Mouse (Mus musculus) limb, embryonic 15.5 days (tissue): ENCODE measurements at regions not wholly inside any gene's neighbourhood (a gene's known extent, or its start where the extent isn't known, plus 50 kb on each side); places are given as distances from the start of the nearest gene placed in this dataset.

Experiments
- ATAC-seq: fragments of 200-750 bp; cut with Nextera tagmentation; 2 replicates; pipeline ENCODE4 v1.8.0; 2017; ENCODE audit warnings: low read depth, moderate TSS enrichment; ENCODE audit not compliant: insufficient number of reproducible peaks, low FRiP score, low TSS enrichment
- H3K27ac ChIP-seq: fragments of 300-500 bp; sonication (generic); 2 replicates; pipeline ENCODE4 v1.5.1; 2015; ENCODE audit warnings: moderate library complexity, mild to moderate bottlenecking, inconsistent platforms
- H3K27me3 ChIP-seq: fragments of 300-500 bp; sonication (generic); 2 replicates; pipeline ENCODE4 v1.6.1; 2015; ENCODE audit warnings: inconsistent platforms
- H3K36me3 ChIP-seq: fragments of 300-500 bp; sonication (generic); 2 replicates; pipeline ENCODE4 v1.6.1; 2015; ENCODE audit warnings: inconsistent platforms
- H3K4me1 ChIP-seq: fragments of 300-500 bp; sonication (generic); 2 replicates; pipeline ENCODE4 v1.6.1; 2015; ENCODE audit warnings: inconsistent platforms
- H3K4me2 ChIP-seq: fragments of 300-500 bp; sonication (generic); 2 replicates; pipeline ENCODE4 v1.6.1; 2015; ENCODE audit warnings: mild to moderate bottlenecking, inconsistent platforms
- H3K4me3 ChIP-seq: fragments of 300-500 bp; sonication (generic); 2 replicates; pipeline ENCODE4 v1.5.1; 2015; ENCODE audit warnings: mild to moderate bottlenecking, inconsistent platforms
- H3K9ac ChIP-seq: fragments of 300-500 bp; sonication (generic); 2 replicates; pipeline ENCODE4 v1.6.1; 2015; ENCODE audit warnings: inconsistent platforms
- H3K9me3 ChIP-seq: fragments of 300-500 bp; sonication (generic); 2 replicates; pipeline ENCODE4 v1.6.1; 2016; ENCODE audit warnings: inconsistent platforms
- WGBS: fragments of 180-500 bp; shearing (Covaris S2); methylation state at CpG from one replicate; pipeline ENCODE4 v1.1.7; 2015; 5-methylcytosine and 5-hydroxymethylcytosine counted together

DNA sequence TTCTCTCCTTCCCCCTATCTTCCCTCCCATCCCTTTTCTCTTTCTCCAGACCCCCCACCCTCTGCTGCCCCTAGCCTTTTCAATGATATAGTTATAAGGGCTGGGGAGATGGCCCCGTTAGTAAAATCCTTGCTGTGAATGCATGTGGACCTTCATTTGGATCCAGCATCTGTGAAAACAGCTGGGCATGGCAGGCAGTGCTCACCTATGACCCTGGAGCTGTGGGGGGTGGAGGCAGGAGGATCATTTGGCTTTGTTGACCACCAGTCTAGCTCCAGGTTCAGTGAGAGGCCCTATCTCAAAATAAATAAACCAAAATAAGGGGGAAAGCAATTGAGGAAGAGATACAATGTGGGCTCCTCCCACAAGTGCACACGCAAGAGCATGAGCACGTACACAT lies 105.3 kb upstream of the S1pr3 start:
- Histone ChIP-seq H3K27ac (no peak overlapping the region), H3K27me3 (no peaks in the 10 kb centered on the region), H3K9ac (no peak overlapping the region), H3K36me3 (no peaks in the 10 kb centered on the region), H3K4me1 (no peaks in the 10 kb centered on the region), H3K9me3 (no peaks in the 10 kb centered on the region), H3K4me2 (no peak overlapping the region), H3K4me3 (no peak overlapping the region)
- 64% methylated on average over 3 of the region's 3 CpGs for WGBS
- ATAC-seq = no peak

- H3K4me1 ChIP-seq = no peaks in the 10 kb centered on the region
- no peaks in the 10 kb centered on the region for H3K36me3 ChIP-seq
- H3K27me3 ChIP-seq = no peaks in the 10 kb centered on the region
- H3K9ac ChIP-seq = no peak overlapping the region
- no peak overlapping the region for H3K4me2 ChIP-seq
- no peak for ATAC-seq
- no peaks in the 10 kb centered on the region for H3K9me3 ChIP-seq
- no peak overlapping the region for H3K27ac ChIP-seq
- H3K4me3 ChIP-seq = no peak overlapping the region
- WGBS = 50% methylated on average over 4 of the region's 4 CpGs
Observed at GRCm38 (mm10) chr13:51304631-51305030, 103.8 kb upstream of the S1pr3 start.

DNA sequence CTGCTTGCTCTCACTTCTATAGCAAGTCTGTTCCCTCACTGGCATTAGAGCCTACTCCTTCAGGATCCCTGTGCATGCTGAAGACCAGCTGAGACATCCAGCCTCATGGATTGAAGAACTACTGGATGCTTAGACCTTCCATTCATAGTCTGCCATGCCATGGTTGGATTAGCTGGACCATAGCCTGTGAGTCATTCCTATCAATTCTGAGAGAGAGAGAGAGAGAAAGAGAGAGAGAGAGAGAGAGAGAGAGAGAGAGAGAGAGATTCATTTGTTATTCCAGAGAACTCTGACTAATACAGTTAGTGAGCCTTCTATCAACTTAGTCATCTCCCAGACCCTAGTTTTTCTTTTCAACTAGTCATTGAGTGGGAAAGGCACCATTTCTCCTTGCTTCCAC lies 99.0 kb upstream of the S1pr3 start:
- H3K27ac ChIP-seq = no peak overlapping the region
- no peak overlapping the region for H3K4me3 ChIP-seq
- H3K9me3 ChIP-seq = no peaks in the 10 kb centered on the region
- H3K4me1 ChIP-seq = peaks cover 25% of the 10 kb centered on the region
- no peak overlapping the region for H3K4me2 ChIP-seq
- H3K36me3 ChIP-seq = no peaks in the 10 kb centered on the region
- no peak for ATAC-seq
- no peaks in the 10 kb centered on the region for H3K27me3 ChIP-seq
- no peak overlapping the region for H3K9ac ChIP-seq

DNA sequence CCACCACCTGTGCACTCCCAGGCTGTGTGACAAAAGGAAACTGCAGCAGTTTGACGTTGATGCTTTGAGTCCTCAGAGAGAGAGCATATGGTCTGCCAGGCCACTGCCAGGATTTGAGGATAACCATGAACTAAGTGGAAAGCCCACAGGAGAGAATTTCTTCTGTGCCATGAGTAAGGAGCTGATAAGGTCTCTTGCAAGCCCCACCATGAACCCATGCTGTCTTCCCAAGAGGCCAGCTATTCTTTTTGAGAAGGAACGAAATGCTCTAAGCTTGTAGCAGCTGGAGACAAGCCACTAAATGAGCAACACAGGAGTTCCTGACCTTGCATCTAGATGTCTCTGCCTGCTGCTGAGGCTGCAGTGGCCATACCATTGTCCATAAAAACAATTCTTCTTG lies 98.4 kb upstream of the S1pr3 start:
- peaks cover 31% of the 10 kb centered on the region for H3K4me1 ChIP-seq
- H3K4me3 ChIP-seq = no peak overlapping the region
- no peaks in the 10 kb centered on the region for H3K36me3 ChIP-seq
- no peaks in the 10 kb centered on the region for H3K27me3 ChIP-seq
- no peak overlapping the region for H3K4me2 ChIP-seq
- H3K27ac ChIP-seq = no peak overlapping the region
- no peak overlapping the region for H3K9ac ChIP-seq
- 62% methylated on average over 2 of the region's 2 CpGs for WGBS
- no peak for ATAC-seq
- H3K9me3 ChIP-seq = no peaks in the 10 kb centered on the region

- no peaks in the 10 kb centered on the region for H3K36me3 ChIP-seq
- no peak overlapping the region for H3K9ac ChIP-seq
- H3K4me3 ChIP-seq = no peak overlapping the region
- no peak overlapping the region for H3K27ac ChIP-seq
- no peaks in the 10 kb centered on the region for H3K9me3 ChIP-seq
- no peak for ATAC-seq
- 51% methylated on average over 8 of the region's 8 CpGs for WGBS
- H3K4me2 ChIP-seq = no peak overlapping the region
- H3K4me1 ChIP-seq = peaks cover 42% of the 10 kb centered on the region
- H3K27me3 ChIP-seq = no peaks in the 10 kb centered on the region
Observed at GRCm38 (mm10) chr13:51311679-51312255, 96.7 kb upstream of the S1pr3 start.

DNA sequence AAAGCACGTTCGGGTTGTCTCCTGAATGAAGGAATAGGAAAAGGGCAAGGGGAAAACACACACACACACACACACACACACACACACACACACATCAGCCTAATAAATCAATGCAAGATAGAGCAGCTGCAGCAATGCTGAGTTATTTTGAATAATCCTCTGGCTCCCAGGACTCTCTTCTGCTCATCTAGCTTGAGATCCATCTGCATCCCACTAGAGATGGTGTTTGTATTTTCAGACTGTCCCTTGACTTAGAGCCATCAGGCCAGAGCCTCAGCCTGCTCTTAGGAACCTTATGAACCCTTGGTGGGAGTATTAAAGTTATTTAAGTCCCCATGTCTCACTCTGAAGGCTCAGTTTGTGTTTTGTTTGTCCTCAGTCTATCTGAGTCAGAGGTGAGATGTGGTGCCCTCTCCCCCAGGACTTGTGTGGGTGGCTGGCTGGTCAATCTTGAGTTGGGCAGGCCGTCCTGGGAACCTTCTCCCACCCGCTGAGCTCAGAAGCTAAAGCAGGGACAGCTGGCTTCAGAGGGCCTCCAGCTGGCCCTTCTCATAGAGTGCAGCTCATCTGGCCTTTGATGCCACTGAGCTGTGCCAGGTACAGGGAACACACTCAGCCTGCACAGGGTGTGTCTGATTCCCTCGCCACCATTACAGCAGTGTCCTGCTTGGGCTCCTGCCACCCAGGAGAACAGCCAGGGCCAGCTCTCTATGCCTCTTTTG lies 95.1 kb upstream of the S1pr3 start:
- Histone ChIP-seq H3K36me3 (no peaks in the 10 kb centered on the region), H3K27me3 (no peaks in the 10 kb centered on the region), H3K27ac (peak overlapping the region; percentile 85), H3K4me1 (peaks cover 42% of the 10 kb centered on the region), H3K9me3 (no peaks in the 10 kb centered on the region), H3K4me2 (no peak overlapping the region), H3K4me3 (no peak overlapping the region), H3K9ac (no peak overlapping the region)
- ATAC-seq = no peak
- WGBS = 49% methylated on average over 5 of the region's 5 CpGs

- peak; percentile 81 for ATAC-seq
- H3K36me3 ChIP-seq = no peaks in the 10 kb centered on the region
- H3K9ac ChIP-seq = no peak overlapping the region
- WGBS = 4% methylated on average over 5 of the region's 5 CpGs
- no peak overlapping the region for H3K4me3 ChIP-seq
- no peak overlapping the region for H3K4me2 ChIP-seq
- peak overlapping the region; percentile 85 for H3K27ac ChIP-seq
- no peaks in the 10 kb centered on the region for H3K27me3 ChIP-seq
- H3K4me1 ChIP-seq = peaks cover 42% of the 10 kb centered on the region
- H3K9me3 ChIP-seq = no peaks in the 10 kb centered on the region
Observed at GRCm38 (mm10) chr13:51314541-51314977, 93.9 kb upstream of the S1pr3 start.

GRCm38 (mm10) chr13:51315008-51315778 lies 93.2 kb upstream of the S1pr3 start:
- peaks cover 47% of the 10 kb centered on the region for H3K4me1 ChIP-seq
- H3K9me3 ChIP-seq = no peaks in the 10 kb centered on the region
- H3K9ac ChIP-seq = no peak overlapping the region
- no peak overlapping the region for H3K4me2 ChIP-seq
- ATAC-seq = no peak
- WGBS = 39% methylated on average over 10 of the region's 10 CpGs
- no peak overlapping the region for H3K4me3 ChIP-seq
- H3K27me3 ChIP-seq = no peaks in the 10 kb centered on the region
- no peaks in the 10 kb centered on the region for H3K36me3 ChIP-seq
- peak overlapping the region; percentile 85 for H3K27ac ChIP-seq

DNA sequence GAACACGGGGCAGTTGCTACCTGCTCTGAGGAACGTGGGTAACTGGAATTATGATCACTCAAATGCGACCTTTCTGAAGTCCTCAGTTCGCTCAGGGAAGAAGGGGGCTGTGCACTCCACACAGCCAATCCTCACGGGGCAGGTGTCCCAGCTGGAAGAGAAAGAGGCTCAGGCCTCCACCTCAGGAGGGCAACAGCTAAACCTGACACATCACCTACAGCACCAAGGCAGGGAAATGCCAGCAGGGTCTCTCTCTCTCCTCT lies 92.7 kb upstream of the S1pr3 start:
- Histone ChIP-seq H3K36me3 (no peaks in the 10 kb centered on the region), H3K9me3 (no peaks in the 10 kb centered on the region), H3K4me2 (no peak overlapping the region), H3K27me3 (no peaks in the 10 kb centered on the region), H3K4me3 (no peak overlapping the region), H3K9ac (no peak overlapping the region), H3K27ac (peak overlapping the region; percentile 85), H3K4me1 (peaks cover 47% of the 10 kb centered on the region)
- 55% methylated on average over 5 of the region's 5 CpGs for WGBS
- no peak for ATAC-seq

DNA sequence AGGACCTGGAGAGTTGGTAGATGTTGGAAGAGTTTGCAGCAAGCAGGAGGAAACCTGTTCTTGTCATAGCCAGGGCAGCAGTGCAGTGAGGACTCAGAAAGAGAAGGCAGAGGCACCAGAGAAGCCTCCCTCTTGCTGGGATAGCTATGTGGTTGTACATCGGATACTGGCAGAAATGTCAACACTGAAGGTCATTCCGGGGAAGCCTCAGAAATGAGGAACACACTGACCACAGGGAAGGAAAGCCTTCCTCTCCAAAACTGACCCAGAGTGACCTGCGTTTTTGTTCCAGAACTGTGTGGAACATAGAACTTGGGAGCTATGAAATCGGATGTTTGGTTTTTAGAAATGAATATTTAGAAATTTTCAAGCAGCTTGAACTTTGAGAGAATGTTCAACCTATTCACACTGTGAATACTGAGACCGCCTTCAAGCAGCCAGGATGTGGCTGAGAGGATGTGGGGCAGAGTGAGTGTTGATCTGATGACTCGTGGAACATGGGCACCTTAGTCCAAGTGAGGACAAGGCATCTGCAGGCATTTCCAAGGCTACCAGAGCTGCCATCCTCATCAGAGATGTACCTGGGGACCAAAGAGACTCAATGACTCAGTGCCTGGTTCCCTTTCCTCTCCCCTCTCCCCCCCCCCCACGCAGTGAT lies 85.3 kb upstream of the S1pr3 start:
- no peak overlapping the region for H3K9ac ChIP-seq
- peaks cover 16% of the 10 kb centered on the region for H3K4me1 ChIP-seq
- no peaks in the 10 kb centered on the region for H3K9me3 ChIP-seq
- no peaks in the 10 kb centered on the region for H3K36me3 ChIP-seq
- H3K4me3 ChIP-seq = no peak overlapping the region
- H3K4me2 ChIP-seq = no peak overlapping the region
- H3K27me3 ChIP-seq = no peaks in the 10 kb centered on the region
- 86% methylated on average over 7 of the region's 7 CpGs for WGBS
- no peak overlapping the region for H3K27ac ChIP-seq
- no peak for ATAC-seq

- no peaks in the 10 kb centered on the region for H3K36me3 ChIP-seq
- H3K27me3 ChIP-seq = no peaks in the 10 kb centered on the region
- H3K9me3 ChIP-seq = no peaks in the 10 kb centered on the region
- H3K27ac ChIP-seq = no peak overlapping the region
- H3K4me2 ChIP-seq = no peak overlapping the region
- no peak overlapping the region for H3K4me3 ChIP-seq
- H3K9ac ChIP-seq = no peak overlapping the region
- no peak for ATAC-seq
- peaks cover 25% of the 10 kb centered on the region for H3K4me1 ChIP-seq
- WGBS = 64% methylated on average over 5 of the region's 5 CpGs
Observed at GRCm38 (mm10) chr13:51324714-51325113, 83.7 kb upstream of the S1pr3 start.

- H3K4me2 ChIP-seq = no peak overlapping the region
- 64% methylated on average over 5 of the region's 5 CpGs for WGBS
- H3K27me3 ChIP-seq = no peaks in the 10 kb centered on the region
- H3K9ac ChIP-seq = no peak overlapping the region
- no peak for ATAC-seq
- no peaks in the 10 kb centered on the region for H3K9me3 ChIP-seq
- H3K27ac ChIP-seq = no peak overlapping the region
- no peak overlapping the region for H3K4me3 ChIP-seq
- H3K36me3 ChIP-seq = no peaks in the 10 kb centered on the region
- peaks cover 24% of the 10 kb centered on the region for H3K4me1 ChIP-seq
Observed at GRCm38 (mm10) chr13:51325298-51325697, 83.1 kb upstream of the S1pr3 start.
